Mouse (Mus musculus): Measurements from ENCODE around the gene Slc22a1.

DNA sequence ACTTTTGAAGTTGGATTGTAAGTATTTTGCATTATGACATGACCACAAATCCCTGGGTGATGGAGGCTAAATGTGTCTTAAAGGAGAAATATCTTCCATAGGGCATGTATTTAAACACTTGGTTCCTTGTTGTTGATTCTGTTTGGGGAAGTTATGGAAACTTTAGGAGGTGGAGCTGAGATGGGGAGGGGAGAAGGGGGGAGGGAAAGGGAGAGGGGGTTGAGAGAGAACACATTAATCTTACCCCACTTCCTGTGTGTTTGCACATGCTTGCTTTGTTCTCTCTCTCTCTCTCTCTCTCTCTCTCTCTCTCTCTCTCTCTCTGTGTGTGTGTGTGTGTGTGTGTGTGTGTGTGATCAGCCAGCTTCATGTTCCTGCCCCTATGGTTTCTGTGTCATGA is 1.5 kb upstream of the Slc22a1 start:
- TF ChIP-seq POLR2A (IDR thresholded peaks at IDR 0.05; ENCODE audit: low read depth, low read length) (no peak), ZMIZ1 (IDR thresholded peaks at IDR 0.05; ENCODE audit: low read depth, low read length) (no peak), TBP (conservative IDR thresholded peaks at IDR 0.05; ENCODE audit: low read depth, low read length) (no peak), GABPA (IDR thresholded peaks at IDR 0.05; ENCODE audit: insufficient replicate concordance, low read depth, low read length) (no peak), CTCF (conservative IDR thresholded peaks at IDR 0.05 in 1 of 2, IDR thresholded peaks at IDR 0.05 in 1 of 2; ENCODE audit: low read depth in 2 of 2, low read length in 2 of 2) (no peak), ZKSCAN1 (IDR thresholded peaks at IDR 0.05; ENCODE audit: borderline replicate concordance, low read depth, low read length) (no peak), BHLHE40 (IDR thresholded peaks at IDR 0.05; ENCODE audit: low read depth, low read length) (no peak), EP300 (IDR thresholded peaks at IDR 0.05; ENCODE audit: low read length) (no peak), CHD2 (IDR thresholded peaks at IDR 0.05; ENCODE audit: low read length) (no peak), ETS1 (conservative IDR thresholded peaks at IDR 0.05; ENCODE audit: low read depth, low read length) (no peak), CHD1 (IDR thresholded peaks at IDR 0.05; ENCODE audit: low read depth, low read length) (no peak), MAX (IDR thresholded peaks at IDR 0.05; ENCODE audit: low read length) (no peak)

Data from CH12.LX (cell line).